Mouse (Mus musculus): ENCODE data around the gene Arl8b.

The Arl8b gene

GRCm38 (mm10) chr6:108784796-108785195 lies 1.9 kb downstream of the Arl8b start:
- no peak for DNase-seq (ENCODE audit: low read depth)

DNA sequence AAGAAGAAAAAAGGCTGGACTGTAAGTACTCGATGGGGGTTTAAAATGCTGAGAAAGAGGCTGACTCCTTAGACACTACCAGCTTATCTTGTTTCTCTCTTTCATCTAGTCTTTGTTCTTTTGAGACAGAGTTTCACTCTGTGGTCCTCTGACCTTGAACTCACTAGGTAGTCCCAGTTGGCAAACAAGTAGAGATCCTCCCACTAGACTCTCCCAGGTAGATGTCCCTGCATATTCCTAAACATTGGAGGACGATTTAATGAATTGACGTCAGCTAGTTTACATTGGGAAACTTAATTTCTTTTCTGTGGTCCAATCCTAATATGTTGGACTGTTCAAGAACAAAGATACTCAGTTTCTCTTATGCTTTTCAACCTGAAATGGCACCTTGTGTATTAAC lies 2.7 kb downstream of the Arl8b start:
- DNase-seq (ENCODE audit: low read depth): no peak

GRCm38 (mm10) chr6:108791498-108791897 lies 8.6 kb downstream of the Arl8b start:
- DNase-seq (ENCODE audit: low read depth): no peak

GRCm38 (mm10) chr6:108795912-108796311 lies 13.0 kb downstream of the Arl8b start:
- DNase-seq (ENCODE audit: low read depth): no peak

GRCm38 (mm10) chr6:108796706-108797105 lies 13.8 kb downstream of the Arl8b start:
- no peak for DNase-seq (ENCODE audit: low read depth)

- DNase-seq (ENCODE audit: low read depth): no peak
Measured at GRCm38 (mm10) chr6:108805194-108805593, 22.3 kb downstream of the Arl8b start.

DNA sequence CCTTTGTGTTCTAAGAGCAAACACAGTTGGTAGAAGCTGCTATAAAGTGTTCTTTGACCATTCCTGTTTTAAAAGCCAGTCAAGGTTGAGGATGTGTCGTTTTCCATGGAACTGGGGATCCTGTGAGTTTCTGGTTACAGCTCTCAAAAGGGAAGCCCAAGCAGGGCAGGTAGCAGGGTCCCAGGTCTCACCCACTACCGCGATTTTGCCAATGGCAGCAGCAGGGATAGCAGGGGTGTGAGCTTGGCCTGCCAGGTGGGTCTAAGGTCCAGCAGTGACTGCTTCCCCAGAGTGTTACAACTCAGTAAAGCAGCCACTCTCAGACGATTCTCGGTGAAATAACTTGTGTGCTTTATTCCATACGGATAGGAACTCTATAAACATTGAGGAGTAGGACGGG lies 23.0 kb downstream of the Arl8b start:
- no peak for DNase-seq (ENCODE audit: low read depth)

DNA sequence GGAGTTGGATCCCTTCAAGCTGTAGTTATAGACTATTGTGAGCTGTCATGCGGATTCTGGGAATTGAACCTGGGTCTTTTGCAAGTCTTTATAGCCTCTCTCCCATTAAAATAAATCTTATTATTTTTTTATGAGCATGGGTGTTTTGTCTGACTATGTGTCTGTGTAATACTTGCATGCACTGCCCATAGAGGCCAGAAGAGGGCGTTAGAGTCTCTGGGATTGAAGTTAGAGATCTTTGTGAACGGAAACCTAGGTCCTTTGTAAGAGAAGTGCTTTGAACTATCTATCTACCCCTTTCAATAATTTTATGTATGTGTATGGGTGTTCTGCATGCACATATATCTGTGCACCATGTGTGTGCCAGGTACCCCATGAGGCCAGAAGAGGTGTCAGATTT lies 24.5 kb downstream of the Arl8b start:
- DNase-seq (ENCODE audit: low read depth): no peak

- DNase-seq (ENCODE audit: low read depth): no peak
Measured at GRCm38 (mm10) chr6:108808786-108809185, 25.9 kb downstream of the Arl8b start.

DNA sequence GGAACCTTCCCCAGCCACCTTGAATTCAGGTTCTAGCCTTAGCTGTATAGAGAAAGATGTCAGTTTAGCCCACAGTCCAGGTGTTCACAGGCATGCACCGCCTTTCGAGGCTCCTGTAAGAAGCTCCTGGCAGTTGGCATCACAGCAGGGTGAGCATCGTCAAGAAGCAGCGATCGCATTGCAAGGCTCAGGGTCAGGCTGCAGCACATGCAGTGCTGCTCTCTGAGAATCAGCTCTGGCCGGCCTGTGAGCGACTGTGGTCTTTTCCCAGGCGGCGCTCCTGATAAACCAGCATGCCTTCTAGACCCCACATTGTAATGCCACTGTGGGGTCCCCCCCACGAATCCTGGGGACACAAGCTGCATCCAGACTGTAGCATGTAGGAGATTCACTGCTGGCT lies 27.3 kb downstream of the Arl8b start:
- DNase-seq (ENCODE audit: low read depth): no peak

DNA sequence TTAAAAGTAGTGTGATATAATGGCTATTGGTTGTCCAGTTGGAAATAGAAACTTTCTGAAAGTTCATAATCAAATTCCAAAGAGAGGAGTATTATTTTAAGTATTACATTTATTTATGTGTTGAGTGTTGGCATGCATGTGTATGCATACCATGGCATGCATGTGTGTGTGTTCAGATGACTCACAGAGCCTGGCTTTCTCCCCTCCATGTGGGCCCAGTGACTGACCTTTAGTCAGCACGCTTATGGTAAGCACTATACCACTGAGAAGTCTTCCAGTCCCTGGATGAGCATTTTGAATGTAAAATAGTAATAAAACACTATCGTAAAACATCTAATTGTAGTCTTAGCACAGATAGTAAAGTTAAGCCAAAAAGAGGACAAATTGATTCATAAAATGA lies 29.2 kb downstream of the Arl8b start:
- DNase-seq (ENCODE audit: low read depth): no peak

DNA sequence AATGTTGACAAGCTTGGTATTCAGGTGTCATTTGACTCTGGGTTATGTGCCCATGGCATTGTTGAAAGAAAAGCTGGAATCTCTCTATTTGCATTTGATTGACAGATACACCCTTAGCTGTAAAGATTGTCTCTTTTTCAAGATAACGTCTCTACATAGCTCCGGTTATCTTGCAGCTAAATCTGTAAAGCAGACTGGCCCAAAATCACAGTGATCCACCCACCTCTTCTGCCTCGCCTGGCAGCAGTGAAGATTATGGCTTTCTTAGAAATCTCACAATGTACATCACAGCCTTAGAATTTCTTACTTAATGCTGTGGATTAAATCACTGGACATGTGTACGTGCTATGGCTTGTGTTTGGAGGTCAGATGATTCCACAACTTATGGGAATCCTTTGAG lies 34.6 kb downstream of the Arl8b start:
- no peak for DNase-seq (ENCODE audit: low read depth)

- no peak for DNase-seq (ENCODE audit: low read depth)
Measured at GRCm38 (mm10) chr6:108824816-108825545, 42.1 kb downstream of the Arl8b start.

DNA sequence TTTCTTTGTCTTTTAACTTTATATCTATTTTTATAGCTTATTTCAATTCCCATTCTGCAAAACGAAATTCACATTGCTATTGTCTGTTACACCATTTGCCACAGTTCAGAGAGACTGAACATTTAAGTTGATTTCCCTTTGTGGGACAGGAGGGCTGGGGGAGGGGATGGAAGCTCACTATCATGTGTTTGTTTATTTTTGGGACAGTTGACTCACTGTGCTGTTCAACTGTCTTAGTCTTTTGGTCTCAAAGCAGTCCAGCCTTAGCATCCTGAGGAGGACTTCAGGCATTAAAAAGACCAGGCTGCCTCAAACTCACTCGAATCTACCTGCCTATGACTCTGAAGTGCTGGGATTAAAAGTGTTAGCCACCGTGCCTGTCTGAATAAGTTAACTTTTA lies 43.2 kb downstream of the Arl8b start:
- DNase-seq (ENCODE audit: low read depth): no peak

GRCm38 (mm10) chr6:108827336-108827920 lies 44.5 kb downstream of the Arl8b start:
- DNase-seq (ENCODE audit: low read depth): no peak

DNA sequence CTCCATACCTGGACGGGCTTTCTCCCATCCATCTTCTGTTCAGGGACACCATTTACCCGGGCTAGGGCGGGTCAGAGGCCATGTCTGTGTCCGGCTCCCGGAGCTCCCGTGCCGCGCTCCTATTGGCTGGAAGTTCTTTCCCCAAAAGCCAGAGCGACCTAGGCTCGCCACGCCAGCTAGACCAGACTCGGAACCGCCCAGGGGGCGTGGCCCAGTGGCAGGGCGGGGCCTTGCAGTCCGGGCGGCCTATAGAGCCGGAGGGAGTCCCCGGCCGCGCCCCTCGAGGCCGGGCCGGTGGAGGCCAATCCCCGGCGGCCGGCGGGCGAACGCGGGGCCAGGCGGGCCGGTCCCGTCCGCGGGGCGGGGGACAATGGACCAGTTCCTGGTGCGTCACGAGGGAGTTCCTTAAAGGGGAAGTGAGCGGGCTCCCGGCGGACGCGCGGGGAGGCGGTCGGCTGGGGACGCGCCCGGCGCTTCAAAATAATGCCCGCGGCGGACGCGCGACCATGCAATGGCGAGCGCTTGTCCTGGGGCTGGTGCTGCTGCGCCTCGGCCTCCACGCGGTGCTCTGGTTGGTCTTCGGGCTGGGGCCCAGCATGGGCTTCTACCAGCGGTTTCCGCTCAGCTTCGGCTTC lies 45.5 kb downstream of the Arl8b start, which contains the start of gene Edem1:
Gene Edem1 (plus strand): TSS at position 408 of the 635 bp plus-strand sequence.
- DNase-seq (ENCODE audit: low read depth): peak; percentile 97

GRCm38 (mm10) chr6:108828872-108829271 lies 46.0 kb downstream of the Arl8b start:
- DNase-seq (ENCODE audit: low read depth): no peak

- no peak for DNase-seq (ENCODE audit: low read depth)
Measured at GRCm38 (mm10) chr6:108829386-108830370, 46.8 kb downstream of the Arl8b start.

DNA sequence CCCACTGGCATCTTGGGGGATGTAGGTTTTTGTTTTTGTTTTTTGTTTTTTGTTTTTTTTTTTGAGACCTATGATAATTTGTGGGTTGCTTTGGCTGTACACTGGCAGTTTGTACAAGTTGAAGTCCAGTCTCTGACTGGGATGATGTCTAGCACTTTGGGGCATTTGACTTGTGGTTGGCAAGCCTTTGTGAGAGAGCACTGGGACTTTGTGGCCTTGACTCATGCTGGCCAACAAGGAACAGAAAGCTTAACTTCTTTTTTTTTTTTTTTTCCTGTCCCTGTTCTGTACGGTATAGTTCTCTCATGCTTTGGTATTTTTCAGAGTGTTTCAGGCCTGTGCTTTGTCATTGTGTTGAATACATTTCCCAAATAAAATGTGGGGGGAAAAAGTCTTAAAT lies 49.3 kb downstream of the Arl8b start:
- DNase-seq (ENCODE audit: low read depth): no peak

DNA sequence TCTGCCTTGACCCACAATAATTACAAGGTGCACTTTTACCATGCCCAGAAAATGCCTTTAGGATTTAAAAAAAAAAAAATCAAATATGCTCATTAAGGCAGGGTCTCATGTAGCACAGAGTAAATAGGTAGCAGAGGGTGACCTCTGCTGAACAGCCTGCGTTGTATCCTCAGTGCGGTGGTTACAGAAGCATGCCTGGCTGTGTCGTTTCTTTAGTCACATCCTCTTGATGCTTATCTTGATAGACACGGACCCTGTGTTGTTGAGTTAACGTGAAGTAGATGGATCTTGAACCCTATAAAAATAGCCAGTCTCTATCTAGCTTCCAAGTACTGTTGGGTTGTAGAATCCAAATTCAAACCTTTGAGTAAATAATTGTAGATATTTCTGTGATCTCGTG lies 50.1 kb downstream of the Arl8b start:
- DNase-seq (ENCODE audit: low read depth): no peak

GRCm38 (mm10) chr6:108833963-108834697 lies 51.2 kb downstream of the Arl8b start:
- DNase-seq (ENCODE audit: low read depth): no peak

Measured in fibroblast of lung, adult 2 months (primary cell).